Mouse (Mus musculus) monocyte, adult 2 months (primary cell): ENCODE data around the gene Acsl5.
A peak's percentile ranks its signal among the peaks of the same experiment; 100 is the strongest.

Experiments
- DNase-seq, 2 experiments: peaks; one replicate each; pipeline ENCODE4 v3.0.0; 2022; ENCODE audit warnings: low spot score in 2 of 2, low read depth in 1 of 2

Acsl5 gene

DNA sequence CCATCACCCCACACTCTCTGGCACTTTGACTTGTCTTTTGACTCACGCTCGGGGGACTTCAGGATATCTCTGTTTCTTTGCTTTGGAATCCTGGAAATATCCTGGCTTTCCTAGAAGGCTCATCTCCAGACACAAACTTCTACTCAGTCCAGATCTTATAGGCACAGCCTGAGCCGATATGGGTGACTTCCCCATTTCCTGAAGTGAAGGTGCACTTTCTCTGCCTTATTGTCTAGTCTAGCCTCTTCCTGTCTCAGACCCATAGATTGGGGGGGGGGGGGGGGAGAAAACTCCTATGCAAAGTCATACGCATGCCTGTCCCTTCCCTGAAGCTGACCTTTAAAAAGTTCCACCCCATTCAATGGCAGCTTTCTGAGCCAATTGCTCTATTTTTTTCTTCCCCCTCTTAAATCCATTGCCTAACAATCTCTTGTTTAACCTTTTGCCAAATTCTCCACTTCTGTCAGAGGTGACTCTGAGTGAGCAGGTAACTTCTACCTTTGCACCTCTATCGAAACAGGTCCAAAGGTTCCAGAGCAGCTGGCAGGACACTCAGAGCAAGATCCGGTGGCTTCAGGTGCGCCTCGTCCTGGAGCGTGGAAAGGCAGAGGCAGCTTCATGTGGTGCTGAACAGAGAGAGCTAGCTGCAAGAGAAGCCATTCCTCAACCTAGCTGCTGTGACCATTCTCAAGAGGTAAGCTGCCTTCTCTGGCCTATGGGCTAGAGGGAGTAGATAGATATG lies at the start of gene Acsl5:
Acsl5 (plus strand) TSS at position 556 of the 742 bp plus-strand sequence.
- no peak for DNase-seq

DNA sequence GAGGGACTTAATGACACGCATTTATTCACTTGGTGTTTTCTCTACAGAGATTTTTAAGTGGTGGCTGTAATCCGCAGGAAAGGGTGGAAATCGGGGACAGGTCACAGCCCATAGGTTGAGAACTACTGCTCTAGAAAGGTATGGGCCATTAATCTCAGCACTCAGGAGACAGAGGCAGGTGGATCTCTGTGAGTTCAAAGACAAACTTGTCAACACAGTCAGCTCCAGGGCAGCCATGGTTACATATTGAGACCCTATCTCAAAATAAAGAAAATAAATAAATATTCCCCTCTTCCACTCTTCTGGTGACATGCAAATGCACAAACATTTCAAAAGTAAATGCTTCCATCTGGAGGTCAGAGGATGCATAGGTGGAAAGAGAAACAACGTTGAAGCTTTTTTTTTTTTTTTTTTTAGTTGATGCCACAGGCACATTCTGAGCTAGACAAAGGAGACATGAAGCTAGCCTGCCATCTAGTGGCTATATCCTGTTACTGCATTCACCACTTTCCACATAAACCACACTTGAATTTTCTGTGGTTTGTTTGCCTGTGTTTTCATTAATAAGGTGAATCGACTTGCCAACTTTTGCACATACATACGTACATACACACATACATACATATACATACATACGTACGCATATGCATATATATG lies 45.1 kb upstream of the Acsl5 start:
- no peak for DNase-seq

DNA sequence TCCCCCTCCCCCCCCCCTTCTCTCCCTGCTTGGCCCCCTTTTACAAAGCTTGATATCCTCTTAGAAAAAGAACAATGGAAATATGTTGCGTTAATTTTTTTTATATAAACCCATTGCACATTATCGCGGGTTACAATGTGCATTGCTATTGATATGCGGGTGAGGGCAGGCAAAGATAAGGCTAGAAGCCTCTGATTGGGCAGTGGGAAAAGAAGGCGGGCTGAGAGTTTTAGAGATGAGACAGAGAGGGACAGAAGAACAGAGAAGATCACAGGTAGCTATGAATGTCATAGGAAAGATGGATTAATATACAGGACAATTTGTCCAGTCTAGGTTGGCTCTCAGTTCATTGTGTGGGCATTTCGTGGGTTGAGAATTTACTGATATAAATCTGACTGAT lies 44.5 kb upstream of the Acsl5 start:
- DNase-seq: no peak

DNA sequence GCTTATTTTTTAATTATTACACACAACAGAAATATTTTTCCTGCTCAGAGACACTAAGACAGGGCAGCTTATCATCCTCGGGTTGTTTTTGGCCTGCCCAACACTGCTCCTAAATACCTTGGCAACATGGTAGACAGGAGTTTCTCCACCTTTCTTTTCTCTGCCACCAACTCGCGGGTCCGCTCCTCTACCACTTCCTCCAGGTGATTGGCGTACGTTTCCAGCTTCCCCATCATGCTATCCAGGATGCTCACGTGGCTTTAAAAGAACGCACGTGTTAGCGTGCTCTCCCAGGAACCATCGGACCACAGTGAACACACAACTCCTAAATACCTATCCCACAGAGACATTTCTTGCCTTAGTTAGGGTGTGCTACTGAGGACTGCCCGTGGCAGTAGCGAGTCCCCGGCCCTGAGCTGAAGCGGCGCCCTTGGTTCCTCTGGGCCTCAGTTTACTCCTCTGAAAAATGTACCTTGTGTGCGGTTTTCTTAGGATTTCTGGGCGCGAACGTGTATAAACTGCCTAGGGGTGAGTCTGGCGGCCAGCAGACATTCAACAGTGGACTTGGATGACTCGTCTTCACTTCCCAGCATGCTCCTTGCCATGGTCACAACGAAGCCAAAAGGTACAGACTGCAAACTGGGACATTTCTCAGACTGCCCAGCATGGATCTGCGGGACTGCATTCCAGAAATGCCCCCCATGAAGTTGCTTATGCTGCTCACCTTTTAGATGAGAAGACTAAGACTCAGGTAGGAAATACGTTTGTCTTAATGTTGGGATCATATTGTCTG lies 43.8 kb upstream of the Acsl5 start:
- DNase-seq: no peak

DNA sequence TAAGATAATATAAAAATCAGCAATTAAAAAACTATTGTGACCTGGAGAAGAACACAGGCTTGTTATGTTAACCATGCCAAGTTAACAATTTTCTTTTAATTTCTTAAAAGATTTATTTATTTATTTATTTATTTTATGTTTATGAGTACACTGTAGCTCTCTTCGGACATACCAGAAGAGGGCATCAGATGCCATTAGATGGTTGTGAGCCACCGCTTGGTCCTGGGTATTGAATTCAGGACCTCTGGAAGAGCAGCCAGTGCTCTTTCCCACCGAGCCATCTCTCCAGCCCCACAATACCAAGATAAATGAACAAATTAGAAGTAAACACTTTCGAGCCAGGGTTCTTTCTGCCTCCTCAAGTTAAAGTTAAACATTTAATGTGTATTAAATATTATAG lies 43.1 kb upstream of the Acsl5 start:
- DNase-seq: no peak

DNA sequence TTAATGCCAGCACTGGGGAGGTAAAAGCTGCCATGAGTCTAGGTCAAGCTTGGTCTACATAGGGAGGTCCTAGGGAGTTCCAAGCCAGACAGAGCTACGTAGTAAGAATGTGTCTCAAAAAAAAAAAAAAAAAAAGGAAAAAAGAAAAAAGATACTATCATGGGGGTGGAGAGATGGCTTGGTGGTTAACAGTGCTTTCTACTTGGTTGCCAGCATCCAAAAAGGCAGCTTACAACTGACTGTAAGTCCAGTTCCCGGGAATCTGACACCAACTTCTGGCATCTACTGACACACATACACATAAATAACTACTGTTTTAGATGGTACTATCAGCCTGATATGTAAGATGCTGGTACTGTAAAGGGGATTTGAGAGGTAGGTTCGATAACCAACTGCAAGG lies 42.7 kb upstream of the Acsl5 start:
- no peak for DNase-seq

DNA sequence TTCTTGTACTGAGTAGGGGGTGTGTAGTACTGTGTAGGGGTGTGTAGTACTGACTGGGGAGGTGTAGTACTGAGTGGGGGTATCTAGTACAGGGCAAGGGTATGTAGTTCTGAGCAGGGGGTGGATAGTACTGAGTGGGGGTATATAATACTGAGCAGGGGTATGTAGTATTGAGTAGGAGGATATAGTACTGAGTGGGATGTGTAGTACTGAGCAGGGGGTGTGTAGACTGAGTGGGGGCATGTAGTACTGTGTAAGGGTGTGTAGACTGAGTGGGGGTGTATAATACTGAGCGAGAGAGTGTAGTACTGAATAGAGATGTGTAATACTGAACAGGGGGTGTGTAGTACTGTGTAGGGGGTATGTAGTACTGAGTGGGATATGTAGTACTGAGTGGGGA lies 40.0 kb upstream of the Acsl5 start:
- DNase-seq: no peak

DNA sequence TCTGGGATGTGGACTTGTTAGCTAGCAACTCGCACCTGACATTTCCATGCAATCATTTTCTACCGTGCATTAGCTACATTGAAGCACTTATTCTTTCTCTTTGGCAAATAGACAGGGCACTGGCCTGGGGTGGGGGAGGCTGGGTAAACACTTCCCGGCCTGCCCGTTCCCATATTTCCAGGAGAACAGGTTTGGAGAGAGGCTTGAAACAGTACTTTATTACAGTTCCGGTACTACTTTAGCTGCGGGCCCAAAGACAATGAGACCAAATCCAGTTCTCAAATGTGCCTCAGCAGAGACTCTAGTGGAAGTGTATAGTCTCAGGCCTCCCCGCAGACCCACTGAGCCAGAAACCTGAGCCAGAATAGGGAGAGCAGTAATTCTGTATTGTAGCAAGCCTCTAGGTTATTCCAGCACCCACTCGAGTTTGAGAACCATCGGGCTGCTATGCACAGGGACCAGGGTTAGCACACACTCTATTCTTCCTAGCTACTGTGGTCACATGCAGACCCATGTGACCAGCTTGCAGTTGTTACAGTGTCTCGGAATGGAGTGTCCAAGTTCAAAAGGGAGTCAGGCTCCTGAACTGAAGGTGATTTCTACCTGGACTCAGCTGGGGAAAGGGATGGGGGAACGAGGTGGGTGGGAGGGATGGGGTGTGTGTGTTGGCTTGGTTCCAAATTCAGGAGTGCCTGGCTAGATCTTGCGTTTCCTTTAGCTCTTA lies 38.0 kb upstream of the Acsl5 start:
- no peak for DNase-seq

DNA sequence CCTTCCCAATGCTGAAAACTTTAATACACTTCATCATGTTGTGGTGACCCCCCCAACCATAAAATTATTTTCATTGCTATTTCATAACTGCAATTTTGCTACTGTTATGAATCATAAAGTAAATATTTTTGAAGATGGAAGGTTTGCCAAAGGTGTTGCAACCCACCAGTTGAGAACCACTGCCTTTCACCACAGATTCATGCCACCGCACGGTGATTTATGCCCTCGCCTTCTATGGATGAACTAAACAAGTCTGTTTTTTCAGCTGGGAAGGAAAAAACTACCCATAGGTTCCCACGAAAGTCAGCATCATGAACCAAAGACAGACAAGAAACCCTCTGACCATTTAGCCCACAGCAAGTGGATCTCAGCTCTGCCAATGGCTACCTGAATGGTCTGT lies 34.9 kb upstream of the Acsl5 start:
- DNase-seq: no peak

DNA sequence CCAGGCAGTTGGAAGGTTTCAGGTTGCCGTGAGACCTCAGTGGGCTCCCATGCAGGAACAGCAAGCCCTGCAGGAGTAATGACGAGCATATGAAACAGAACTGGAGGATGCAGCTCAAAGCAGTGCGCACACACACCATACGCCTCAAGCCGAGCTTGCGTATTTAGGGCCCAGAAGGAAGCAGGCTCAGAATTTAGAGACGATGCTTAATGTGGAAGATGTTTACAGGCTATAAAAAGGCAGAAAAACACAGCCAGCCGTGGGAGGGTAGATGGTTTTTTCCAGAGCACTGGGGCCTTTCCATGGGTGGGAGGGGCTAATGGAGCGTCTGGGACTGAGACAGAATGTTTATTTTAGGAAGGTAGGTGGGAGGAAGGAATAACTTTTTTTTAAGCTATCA lies 34.4 kb upstream of the Acsl5 start:
- no peak for DNase-seq

DNA sequence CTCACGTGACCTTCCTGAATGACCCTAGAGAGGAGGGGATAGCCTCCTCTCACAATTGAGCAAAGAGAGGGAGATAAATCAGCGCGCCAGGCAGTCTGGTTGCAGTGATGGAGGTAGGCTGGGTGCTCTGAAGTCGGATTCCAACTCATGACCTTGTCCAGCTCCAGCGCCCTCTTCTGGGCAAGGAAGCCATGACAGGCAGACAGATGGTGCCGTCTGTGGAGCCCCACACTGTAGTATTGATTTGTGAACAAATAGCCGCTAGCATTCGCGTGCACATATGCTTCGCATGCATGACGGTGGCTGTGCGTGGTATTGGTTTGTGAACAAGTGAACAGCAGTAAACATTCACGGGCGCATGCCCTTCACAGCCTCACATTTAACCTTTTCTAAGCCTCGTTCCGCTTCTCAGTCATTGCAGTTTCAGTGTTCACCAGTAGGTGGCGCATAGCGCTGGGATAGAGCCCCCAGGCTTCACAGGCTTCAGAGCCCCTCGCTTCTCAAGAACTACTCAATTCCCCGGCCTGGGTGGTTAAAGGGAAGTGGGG lies 33.5 kb upstream of the Acsl5 start:
- DNase-seq: peak; percentile 44 to 71

DNA sequence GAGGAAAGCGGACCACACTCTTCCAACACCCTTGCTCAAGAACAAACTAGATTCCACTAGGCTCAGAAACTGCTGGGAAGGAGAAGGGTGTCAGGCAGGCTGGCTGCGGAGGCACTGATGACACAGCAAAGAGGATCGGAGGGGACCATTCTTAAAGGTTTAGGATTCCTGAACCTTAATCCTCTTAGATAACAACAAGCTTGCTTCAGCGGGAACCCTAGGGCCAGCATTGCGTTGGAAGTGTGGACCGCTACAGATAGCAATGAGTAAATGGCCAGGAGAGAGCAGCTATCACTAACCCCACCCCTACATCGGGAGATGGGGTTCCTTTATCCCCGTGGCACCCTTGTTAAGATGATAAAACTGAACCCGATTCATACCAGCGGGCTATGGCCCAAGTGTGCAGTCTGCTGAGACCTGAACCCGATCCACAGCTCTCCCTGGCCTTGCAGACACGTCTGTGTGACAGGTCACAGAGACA lies 33.0 kb upstream of the Acsl5 start:
- DNase-seq: no peak

DNA sequence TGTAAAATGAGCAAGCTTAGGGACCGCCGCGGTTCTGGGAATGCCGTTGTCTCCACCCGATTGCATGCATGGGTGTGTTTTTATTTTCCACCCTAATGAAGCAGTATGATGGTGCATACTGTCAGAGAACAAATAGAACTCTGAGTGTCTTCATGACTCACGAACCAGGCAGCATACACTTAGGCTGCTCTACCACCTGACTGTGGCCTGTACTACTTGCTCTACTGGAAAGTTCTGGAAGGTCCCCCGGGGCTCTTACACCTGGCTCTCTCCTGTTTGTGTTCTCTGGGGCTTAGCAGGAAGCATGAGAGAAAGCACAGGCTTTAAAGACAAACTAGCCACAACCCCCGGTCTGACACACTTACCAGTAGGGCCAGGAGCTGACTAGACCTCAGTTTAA lies 32.4 kb upstream of the Acsl5 start:
- DNase-seq: no peak

DNA sequence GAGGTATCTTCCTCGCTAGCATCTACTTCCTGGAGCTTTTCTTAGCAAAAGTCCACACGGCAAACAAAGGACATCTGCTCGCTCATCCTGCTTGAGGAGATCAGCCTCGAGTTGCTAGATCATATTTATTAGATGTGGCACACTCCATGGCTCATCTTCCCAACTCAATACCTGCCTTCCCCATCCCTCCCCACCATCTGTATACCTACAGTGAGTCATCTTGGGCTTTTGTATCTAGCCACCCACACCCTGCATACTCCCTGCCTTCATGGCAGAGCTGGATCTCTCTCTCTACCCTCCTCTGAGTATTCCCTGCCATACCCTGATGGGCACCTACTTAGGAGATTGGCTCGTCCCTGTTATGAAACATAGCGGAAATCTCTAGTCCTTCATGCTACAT lies 30.5 kb upstream of the Acsl5 start:
- DNase-seq: no peak

DNA sequence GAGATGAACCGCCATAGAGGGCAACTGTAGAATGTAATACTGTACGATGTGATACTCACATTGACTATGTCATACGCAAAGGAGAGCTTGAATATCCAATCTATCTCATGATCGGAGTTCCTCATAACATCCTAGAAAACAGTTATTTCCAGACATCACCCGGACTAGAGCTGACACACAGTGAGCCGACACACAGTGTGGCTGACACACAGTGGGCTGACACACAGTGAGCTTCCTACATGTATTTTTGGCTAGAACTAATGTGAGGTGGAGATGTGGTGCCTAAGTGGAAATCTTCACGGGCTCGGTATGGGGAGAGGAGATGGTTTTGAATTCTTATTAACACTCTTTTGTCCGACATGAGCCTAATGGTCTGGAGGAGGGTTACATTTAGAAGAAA lies 29.5 kb upstream of the Acsl5 start:
- no peak for DNase-seq

DNA sequence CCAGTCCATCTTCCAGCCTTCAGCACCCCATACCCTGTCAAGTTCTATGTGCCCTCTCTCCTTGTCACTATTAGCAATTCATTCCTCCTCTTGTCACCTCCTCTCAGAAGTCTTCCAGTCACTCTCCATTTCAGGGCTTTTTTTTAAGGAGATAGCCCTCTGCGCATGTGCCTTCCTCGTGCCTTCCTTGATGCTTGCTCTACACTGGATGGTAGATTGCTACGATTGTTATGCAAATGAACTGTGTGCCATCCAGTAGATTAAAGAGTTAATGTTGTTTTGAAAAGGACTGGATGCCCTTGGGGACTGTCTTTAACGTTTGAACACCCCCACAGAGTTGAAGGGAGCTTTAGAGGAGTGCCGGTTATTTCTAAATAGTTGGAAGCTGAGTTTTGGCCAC lies 25.1 kb upstream of the Acsl5 start:
- DNase-seq: no peak

DNA sequence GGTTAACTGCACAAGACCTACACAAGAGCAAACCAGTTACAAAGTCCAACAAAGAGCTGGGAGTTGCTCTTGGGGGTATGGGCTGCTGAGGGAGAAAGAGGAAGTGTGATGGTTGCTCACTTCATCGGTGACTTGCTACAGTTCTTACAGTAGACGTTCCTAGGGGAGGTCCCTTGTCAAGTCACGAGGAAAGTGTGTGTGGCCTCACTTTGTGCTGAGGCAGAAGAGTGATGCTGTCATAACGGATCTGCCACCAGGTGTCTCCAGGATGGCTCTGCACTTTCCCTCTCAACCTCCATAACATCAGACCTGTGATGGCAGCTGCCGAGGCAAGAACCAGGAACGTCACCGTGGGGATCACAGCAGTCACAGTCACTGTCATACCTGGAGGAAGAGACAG lies 24.6 kb upstream of the Acsl5 start:
- DNase-seq: no peak

DNA sequence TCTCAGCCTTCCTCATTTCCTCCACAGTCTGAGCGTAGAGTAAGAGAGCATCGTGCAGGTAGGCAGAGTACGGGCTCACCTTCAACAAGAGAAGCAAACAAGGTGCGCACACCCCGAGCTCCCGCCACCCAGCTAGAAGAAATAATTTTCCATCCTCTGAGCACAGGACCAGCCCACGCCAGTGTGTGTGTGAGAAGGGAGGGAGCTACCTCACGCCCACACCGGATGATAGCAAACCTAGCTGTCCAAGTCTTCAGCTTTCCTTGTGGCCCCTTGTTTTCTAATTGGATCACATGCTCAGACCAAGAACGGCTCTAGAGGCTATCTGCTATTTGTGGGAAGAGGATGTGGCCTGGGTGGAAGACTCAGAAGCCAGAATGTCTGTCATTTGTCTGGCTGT lies 20.7 kb upstream of the Acsl5 start:
- DNase-seq: no peak

DNA sequence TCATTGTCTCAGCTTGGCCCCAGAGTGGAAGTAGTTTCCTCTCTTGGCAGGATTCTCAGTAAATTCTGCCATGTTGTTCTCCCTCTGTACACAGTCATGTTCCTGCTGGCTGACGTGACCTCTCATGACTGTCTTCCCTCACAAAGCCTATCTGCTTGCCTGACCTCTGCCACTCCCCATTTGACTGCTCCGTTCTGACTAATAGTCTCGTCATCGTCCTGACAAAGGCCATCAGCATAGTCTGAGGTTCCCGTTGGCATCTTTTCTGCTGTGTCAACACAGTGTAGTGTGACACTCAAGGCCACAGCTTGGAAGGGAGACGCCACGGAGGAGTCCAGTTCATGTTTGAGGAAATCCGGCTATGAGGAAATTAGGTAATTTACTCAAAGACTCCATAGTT lies 19.6 kb upstream of the Acsl5 start:
- DNase-seq: no peak

DNA sequence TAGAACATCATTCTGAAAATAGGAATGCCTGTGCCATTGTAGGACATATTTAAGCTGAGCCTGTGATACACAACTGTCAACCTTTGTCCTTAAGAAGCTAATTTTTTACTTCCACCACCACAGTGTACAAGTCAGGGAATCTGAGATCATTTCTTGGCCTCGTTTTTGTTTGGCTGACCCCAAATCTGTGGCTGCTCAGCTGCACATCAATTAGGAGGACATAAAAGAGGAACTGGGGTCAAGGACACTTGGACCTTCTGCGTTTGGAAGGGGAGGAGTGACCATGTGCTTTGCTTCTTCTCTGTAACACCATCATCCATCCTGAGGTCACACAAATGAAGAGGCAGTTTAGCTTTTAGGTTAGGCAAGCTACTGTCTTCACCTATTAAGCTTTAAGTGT lies 15.7 kb upstream of the Acsl5 start:
- DNase-seq: no peak

DNA sequence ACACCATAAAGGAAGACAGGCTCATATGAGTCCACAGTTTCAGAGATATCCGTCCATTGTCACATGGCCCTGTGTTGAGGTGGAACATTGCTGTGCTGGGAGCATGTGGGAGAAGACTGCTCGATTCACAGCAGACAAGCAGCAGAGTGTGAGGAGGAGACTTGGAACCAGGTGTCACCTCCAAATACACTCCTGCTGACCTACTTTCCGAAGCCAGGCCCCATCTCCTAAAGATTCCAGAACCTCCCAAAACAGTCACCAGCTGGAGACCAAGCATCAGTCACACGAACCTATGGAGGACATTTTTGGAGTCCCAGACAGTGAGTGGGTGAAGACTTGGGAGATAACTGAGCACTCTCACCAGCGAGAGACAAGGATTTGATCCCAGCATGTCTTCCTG lies 15.2 kb upstream of the Acsl5 start:
- DNase-seq: no peak
